Mouse (Mus musculus) heart, postnatal 0 days (tissue): ENCODE measurements at regions not wholly inside any gene's neighbourhood (a gene's known extent, or its start where the extent isn't known, plus 50 kb on each side); places are given as distances from the start of the nearest gene placed in this dataset.

ENCODE experiments used
- CTCF ChIP-seq: IDR thresholded peaks from 2 replicates; pipeline ENCODE4 v1.5.1; 2016; ENCODE audit warnings: antibody characterized with exemption, control low read depth, low read depth
- EP300 ChIP-seq: IDR thresholded peaks from 2 replicates; pipeline ENCODE4 v1.6.1; 2016; ENCODE audit warnings: antibody characterized with exemption, low read depth

DNA sequence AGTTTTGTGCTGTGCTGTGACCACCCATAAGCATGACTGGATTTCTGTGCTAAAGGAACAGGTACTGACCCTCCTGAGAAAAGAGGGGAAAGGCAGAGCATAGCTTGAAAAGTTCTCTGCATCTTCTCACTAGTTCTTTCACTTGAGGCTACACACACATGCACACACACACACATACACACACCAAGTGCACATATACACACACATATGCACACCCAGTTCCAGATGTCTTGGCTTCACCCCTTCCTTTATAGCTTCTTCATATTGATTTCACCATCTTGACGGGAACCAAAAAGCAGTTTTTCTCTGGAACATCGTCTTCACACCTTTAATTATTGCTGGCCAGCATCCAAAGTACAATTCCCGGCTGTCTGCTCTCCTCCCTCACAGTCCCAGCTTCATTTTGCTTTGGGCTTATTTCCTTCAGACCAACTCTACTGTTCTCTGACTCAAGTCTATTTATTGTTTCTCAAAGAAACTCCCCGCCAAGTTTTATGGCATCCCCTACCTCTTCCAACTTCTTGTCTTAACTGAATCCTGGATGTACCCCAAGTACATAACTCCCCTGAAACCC lies 160.2 kb upstream of the Ptgfr start:
- no peak for TF ChIP-seq CTCF
- no peak for TF ChIP-seq EP300
